In genomic region chr10:53468293-53468545, GRCm38 (mm10) we compare ENCODE assay signal across 20 mouse cellular contexts.
DNase-seq lines count a peak whose midpoint lies in the region; ATAC-seq and TF ChIP-seq lines count a peak whose summit lies in the region.
"Had no signal": no experiment of that assay in that cellular context is flagged by ENCODE, and none has a peak within 500 bp of the region (broad histone marks: within the 10 kb centered on the region; RNA-seq: fewer than 3 reads in every experiment).

No protein-coding gene starts in this region.

- H3K4me2 ChIP-seq in lung, postnatal 0 days (replicated peaks; ENCODE audit: low read depth, low read length) = no peak overlapping the region
- H3K4me2 ChIP-seq: forebrain, embryonic 13.5 days; heart, embryonic 11.5 days; hindbrain, embryonic 12.5 days; hindbrain, embryonic 15.5 days had no signal

- no peak for DNase-seq in gastrocnemius, adult 2 months
- no peak for DNase-seq in gastrocnemius, postnatal 4 days (ENCODE audit: low spot score in 2 of 2)
- peak; percentile 69 for DNase-seq in heart, adult 8-10 months (ENCODE audit: low spot score)
- DNase-seq in heart, postnatal 10 days = no peak
- DNase-seq in lung, postnatal 0 days (ENCODE audit: low spot score) = no peak
- DNase-seq in lung, postnatal 4 days = no peak
- DNase-seq: adrenal gland, adult 8-10 months; adrenal gland, postnatal 25 days; cerebellum, adult 18-20 months; cerebellum, adult 9-10 months; cerebellum, postnatal 14 days; gastrocnemius, postnatal 14 days had no signal

- H3K27ac ChIP-seq in gastrocnemius, adult 2 months = peak overlapping the region; percentile 87
- H3K27ac ChIP-seq in lung, postnatal 0 days (ENCODE audit: low read length) = no peak overlapping the region
- H3K27ac ChIP-seq in brown adipose tissue, adult 24 weeks (replicated peaks; ENCODE audit: low read depth, low read length) = peak overlapping the region; percentile 81
- H3K27ac ChIP-seq: forebrain, embryonic 10.5 days; forebrain, embryonic 13.5 days; hindbrain, embryonic 12.5 days; hindbrain, embryonic 15.5 days had no signal

- no peak overlapping the region for H3K9ac ChIP-seq in lung, postnatal 0 days (replicated peaks; ENCODE audit: low read depth)
- H3K9ac ChIP-seq: forebrain, embryonic 13.5 days; hindbrain, embryonic 12.5 days; hindbrain, embryonic 15.5 days had no signal

- TF ChIP-seq EP300 in lung, postnatal 0 days (IDR thresholded peaks at IDR 0.05) = peak; percentile 79

- no peak overlapping the region for H3K4me3 ChIP-seq in gastrocnemius, adult 2 months
- H3K4me3 ChIP-seq in lung, postnatal 0 days (ENCODE audit: low read depth, low read length) = no peak overlapping the region
- H3K4me3 ChIP-seq in brown adipose tissue, adult 24 weeks (ENCODE audit: insufficient read depth, low read depth, low read length) = no peak overlapping the region
- H3K4me3 ChIP-seq: forebrain, embryonic 10.5 days; forebrain, embryonic 13.5 days; hindbrain, embryonic 12.5 days; hindbrain, embryonic 15.5 days had no signal

- H3K4me1 ChIP-seq in lung, postnatal 0 days (ENCODE audit: insufficient read depth, low read depth, low read length) = peaks cover 3% of the 10 kb centered on the region; the same call in 1 of the 2 replicates
- H3K4me1 ChIP-seq in brown adipose tissue, adult 24 weeks (ENCODE audit: control insufficient read depth, insufficient read depth, insufficient read length, low read length) = peaks cover 43% of the 10 kb centered on the region
- H3K4me1 ChIP-seq: hindbrain, embryonic 12.5 days had no signal

- H3K27me3 ChIP-seq in lung, postnatal 0 days (replicated peaks; ENCODE audit: insufficient read depth, low read length) = no peaks in the 10 kb centered on the region
- H3K27me3 ChIP-seq: forebrain, embryonic 13.5 days; hindbrain, embryonic 12.5 days; hindbrain, embryonic 15.5 days had no signal

- no peak for TF ChIP-seq CTCF in gastrocnemius, adult 2 months (IDR thresholded peaks at IDR 0.05)
- TF ChIP-seq CTCF in lung, postnatal 0 days (IDR thresholded peaks at IDR 0.05) = no peak

- no peak for ATAC-seq in lung, postnatal 0 days
- ATAC-seq: activated CD4-positive, CD25-positive, alpha-beta regulatory T cell, adult 4 months; forebrain, embryonic 13.5 days; forebrain, embryonic 16.5 days had no signal

- no peaks in the 10 kb centered on the region for H3K9me3 ChIP-seq in lung, postnatal 0 days (ENCODE audit: low read length)
- H3K9me3 ChIP-seq: hindbrain, embryonic 15.5 days had no signal

- 79% methylated on average over 3 of the region's 3 CpGs for WGBS in lung, postnatal 0 days

- intact Hi-C loops in gastrocnemius, adult 2 months (cut with DNase I) = no loop called here
- intact Hi-C loops in heart, postnatal 10 days (cut with DNase I) = no loop called here

- no peaks in the 10 kb centered on the region for H3K36me3 ChIP-seq in lung, postnatal 0 days (ENCODE audit: insufficient read depth, low read length)
- H3K36me3 ChIP-seq: forebrain, embryonic 10.5 days; hindbrain, embryonic 12.5 days; hindbrain, embryonic 15.5 days had no signal
